Mouse (Mus musculus) intestine, embryonic 15.5 days (tissue): ENCODE measurements at regions not wholly inside any gene's neighbourhood (a gene's known extent, or its start where the extent isn't known, plus 50 kb on each side); places are given as distances from the start of the nearest gene placed in this dataset.

Experiments used
- ATAC-seq: fragments of 200-750 bp; cut with Nextera tagmentation; 2 replicates; pipeline ENCODE4 v1.8.0; 2017; ENCODE audit warnings: moderate TSS enrichment, moderate library complexity
- H3K27ac ChIP-seq: fragments of 300-500 bp; sonication (generic); 2 replicates; pipeline ENCODE4 v1.5.1; 2015; ENCODE audit warnings: mild to moderate bottlenecking, inconsistent platforms
- H3K27me3 ChIP-seq: fragments of 300-500 bp; sonication (generic); replicated peaks from 2 replicates; pipeline ENCODE4 v1.6.1; 2015; ENCODE audit warnings: inconsistent platforms
- H3K36me3 ChIP-seq: fragments of 300-500 bp; sonication (generic); 2 replicates; pipeline ENCODE4 v1.6.1; 2015; ENCODE audit warnings: inconsistent platforms
- H3K4me1 ChIP-seq: fragments of 300-500 bp; sonication (generic); replicated peaks from 2 replicates; pipeline ENCODE4 v1.6.1; 2015; ENCODE audit warnings: inconsistent platforms
- H3K4me2 ChIP-seq: fragments of 300-500 bp; sonication (generic); replicated peaks from 2 replicates; pipeline ENCODE4 v1.6.1; 2015; ENCODE audit warnings: mild to moderate bottlenecking, inconsistent platforms
- H3K4me3 ChIP-seq: fragments of 300-500 bp; sonication (generic); replicated peaks from 2 replicates; pipeline ENCODE4 v1.5.1; 2015; ENCODE audit warnings: inconsistent platforms
- H3K9ac ChIP-seq: fragments of 300-500 bp; sonication (generic); 2 replicates; pipeline ENCODE4 v1.6.1; 2015; ENCODE audit warnings: inconsistent platforms
- H3K9me3 ChIP-seq: fragments of 300-500 bp; sonication (generic); 2 replicates; pipeline ENCODE4 v1.6.1; 2016; ENCODE audit warnings: inconsistent platforms
- WGBS: fragments of 180-500 bp; shearing (Covaris S2); methylation state at CpG from one replicate; pipeline ENCODE4 v1.1.7; 2015; 5-methylcytosine and 5-hydroxymethylcytosine counted together

- H3K9ac ChIP-seq, result no peak overlapping the region
- no peak for ATAC-seq
Observed at GRCm38 (mm10) chr13:11106426-11106825, 745.8 kb upstream of the Chrm3 start.

DNA sequence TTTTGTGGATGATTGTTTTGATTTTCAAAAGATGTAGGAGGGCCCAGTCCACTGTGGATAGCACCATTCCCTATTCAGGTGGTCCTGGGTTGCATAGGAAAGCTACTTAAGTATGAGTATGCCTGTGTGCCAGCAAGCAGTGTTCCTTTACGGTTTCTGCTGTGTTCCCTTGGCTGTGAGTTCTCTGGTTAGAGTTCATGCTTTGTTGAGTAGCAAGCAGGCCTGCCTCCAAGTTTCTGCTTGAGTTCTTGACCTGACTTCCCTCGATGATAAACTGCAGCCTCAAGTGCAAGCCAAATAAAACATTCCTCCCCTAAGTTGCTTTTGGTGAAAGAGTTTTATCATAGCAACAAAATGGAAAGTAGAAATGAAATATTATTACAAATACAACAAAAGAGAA lies 744.9 kb upstream of the Chrm3 start:
- Histone ChIP-seq H3K27ac (no peak overlapping the region), H3K4me1 (no peaks in the 10 kb centered on the region), H3K9me3 (no peaks in the 10 kb centered on the region), H3K27me3 (no peaks in the 10 kb centered on the region), H3K4me3 (no peak overlapping the region), H3K36me3 (no peaks in the 10 kb centered on the region), H3K9ac (no peak overlapping the region), H3K4me2 (no peak overlapping the region)
- no peak for ATAC-seq
- 71% methylated on average over 2 of the region's 2 CpGs for WGBS

More at GRCm38 (mm10) chr13:11106426-11106825, 745.8 kb upstream of the Chrm3 start:
- Histone ChIP-seq H3K36me3 (no peaks in the 10 kb centered on the region), H3K4me3 (no peak overlapping the region), H3K27me3 (no peaks in the 10 kb centered on the region), H3K4me1 (no peaks in the 10 kb centered on the region), H3K9me3 (no peaks in the 10 kb centered on the region), H3K4me2 (no peak overlapping the region), H3K27ac (no peak overlapping the region)
- WGBS, result 88% methylated on average over 4 of the region's 4 CpGs

DNA sequence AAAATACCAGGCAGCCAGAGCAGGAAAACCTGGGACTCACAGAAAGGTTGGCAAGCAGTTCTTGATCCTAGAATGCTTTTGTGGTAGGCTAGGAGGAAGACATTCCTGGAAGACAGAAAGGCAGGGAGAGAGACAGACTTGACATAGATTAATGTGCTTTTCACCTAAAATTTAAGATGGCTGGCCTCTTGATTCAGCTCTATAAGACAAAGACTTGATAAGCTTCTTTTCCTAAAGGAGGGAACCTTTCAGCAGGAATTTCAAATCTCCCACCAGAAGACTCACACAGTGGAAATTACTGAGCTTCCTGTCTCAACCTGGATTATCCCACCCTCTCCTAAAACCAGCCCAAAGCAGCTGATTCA lies 738.9 kb upstream of the Chrm3 start:
- Histone ChIP-seq H3K9me3 (no peaks in the 10 kb centered on the region), H3K27ac (no peak overlapping the region), H3K9ac (no peak overlapping the region), H3K4me1 (no peaks in the 10 kb centered on the region), H3K4me3 (no peak overlapping the region), H3K4me2 (no peak overlapping the region), H3K36me3 (no peaks in the 10 kb centered on the region), H3K27me3 (no peaks in the 10 kb centered on the region)
- ATAC-seq, result no peak

DNA sequence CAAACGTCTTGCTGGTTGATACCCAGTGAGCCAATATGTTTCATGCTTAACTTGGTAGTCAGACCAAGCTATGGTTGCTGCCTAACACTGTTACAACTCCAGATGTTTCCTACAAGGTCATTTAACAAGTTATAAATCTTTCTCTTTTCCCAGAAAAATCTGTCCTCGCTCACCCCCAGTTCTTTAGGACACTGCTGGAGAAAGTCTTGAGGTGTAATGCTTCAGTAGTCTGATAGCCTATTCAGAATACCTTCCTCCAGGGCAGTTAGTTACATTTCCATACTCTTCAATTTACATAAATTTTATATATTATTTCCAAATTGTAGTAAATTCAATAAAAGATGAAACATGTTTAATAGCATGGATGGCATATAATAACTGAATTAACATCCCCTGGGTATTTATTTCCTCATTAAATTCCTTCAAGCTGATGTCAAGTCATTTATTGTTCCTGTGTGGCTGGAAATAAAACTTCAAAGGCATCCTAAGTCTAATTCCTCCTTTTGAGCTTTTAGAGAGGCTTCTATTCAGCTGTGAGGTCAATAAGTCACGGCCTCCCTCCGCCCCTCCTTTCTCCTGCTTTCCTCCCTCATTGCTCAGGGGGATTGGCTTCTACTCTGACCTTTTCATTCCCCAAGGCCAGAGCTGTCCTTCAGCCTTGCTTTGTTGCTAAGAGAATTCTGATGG lies 738.4 kb upstream of the Chrm3 start:
- H3K4me1 ChIP-seq, result no peaks in the 10 kb centered on the region
- H3K36me3 ChIP-seq, result no peaks in the 10 kb centered on the region
- 42% methylated on average over 4 of the region's 4 CpGs for WGBS
- H3K9me3 ChIP-seq, result no peaks in the 10 kb centered on the region
- no peak overlapping the region for H3K9ac ChIP-seq
- H3K27ac ChIP-seq, result no peak overlapping the region
- H3K27me3 ChIP-seq, result no peaks in the 10 kb centered on the region
- no peak for ATAC-seq
- no peak overlapping the region for H3K4me3 ChIP-seq
- no peak overlapping the region for H3K4me2 ChIP-seq

DNA sequence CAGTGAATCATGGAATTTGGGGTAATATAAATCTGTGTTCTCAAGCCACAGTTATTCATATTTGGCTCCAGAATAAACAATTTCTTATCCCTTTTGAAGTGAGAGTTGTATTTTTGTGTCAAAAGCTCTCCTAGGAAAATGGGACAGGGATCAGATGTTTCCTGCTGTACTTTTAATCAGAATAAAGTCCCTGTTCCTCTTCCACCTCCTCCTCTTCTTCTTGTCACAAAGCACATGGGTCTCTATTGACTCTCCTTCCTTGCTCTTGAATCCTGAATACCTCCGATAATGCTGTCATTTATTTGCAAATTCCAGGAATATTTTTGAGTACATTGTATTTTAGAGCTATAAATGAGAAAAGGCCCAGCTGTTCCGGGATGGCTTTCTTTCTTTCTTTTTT lies 732.3 kb upstream of the Chrm3 start:
- Histone ChIP-seq H3K4me2 (no peak overlapping the region), H3K9ac (no peak overlapping the region), H3K27me3 (no peaks in the 10 kb centered on the region), H3K27ac (no peak overlapping the region), H3K36me3 (no peaks in the 10 kb centered on the region), H3K4me1 (no peaks in the 10 kb centered on the region), H3K4me3 (no peak overlapping the region), H3K9me3 (no peaks in the 10 kb centered on the region)
- 63% methylated on average over 2 of the region's 2 CpGs for WGBS
- ATAC-seq, result no peak
